Mouse (Mus musculus) olfactory bulb, adult 2 months (tissue): ENCODE data around the gene Fmn2.

Experiments
- CTCF ChIP-seq: fragments of 200-500 bp; IDR thresholded peaks from 2 replicates; pipeline ENCODE4 v1.5.1; 2012; ENCODE audit warnings: low read depth, mild to moderate bottlenecking, low read length, moderate library complexity; ENCODE audit not compliant: insufficient read depth
- POLR2A ChIP-seq: fragments of 200-500 bp; IDR thresholded peaks from 2 replicates; pipeline ENCODE4 v1.6.1; 2012; ENCODE audit warnings: mild to moderate bottlenecking, low read depth, low read length, moderate library complexity; ENCODE audit not compliant: insufficient read depth

- TF ChIP-seq CTCF (no peak), POLR2A (no peak)
Observed at GRCm38 (mm10) chr1:174656554-174656953, 154.9 kb downstream of the Fmn2 start.
